ENCODE assay signal across 27 mouse cellular contexts in the genomic region with DNA sequence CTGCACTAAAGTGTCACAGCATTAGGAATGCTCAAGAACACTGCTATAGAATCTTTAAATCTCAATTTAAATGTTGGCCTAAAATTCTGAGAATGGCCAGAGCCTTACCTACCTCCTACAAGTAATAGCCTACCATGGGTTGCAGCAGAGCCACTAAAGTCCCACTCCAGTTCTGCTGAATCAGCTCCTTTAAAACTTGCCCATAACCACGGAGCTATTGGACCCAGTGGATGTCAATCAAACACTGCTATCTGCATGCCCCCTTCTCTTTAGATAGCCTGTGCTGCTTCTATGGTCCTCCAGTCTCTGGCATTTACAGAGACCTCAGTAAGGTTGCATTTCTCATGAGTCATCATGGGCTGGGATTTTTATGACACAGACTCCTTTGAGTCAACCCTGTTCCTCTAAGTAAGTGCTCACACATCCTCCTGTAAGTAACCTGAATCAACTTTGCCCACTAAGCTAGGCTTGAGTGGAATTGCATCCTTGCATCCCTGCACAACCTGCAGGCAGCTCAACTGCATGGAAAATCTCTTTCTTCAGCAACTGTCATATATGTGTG. TPM values are rescaled to one million over a fixed set of nuclear protein-coding genes. Genes with fewer than 3 reads are reported as not detected.
DNase-seq lines count a peak whose midpoint lies in the region; ATAC-seq and TF ChIP-seq lines count a peak whose summit lies in the region.
"Had no signal": no experiment of that assay in that cellular context is flagged by ENCODE, and none has a peak within 500 bp of the region (broad histone marks: within the 10 kb centered on the region; RNA-seq: fewer than 3 reads in every experiment).

No protein-coding gene starts in this region.

- 0 out of 2 replicates have a peak, but pooled peaks have one; percentile 43 for ATAC-seq in intestine, embryonic 15.5 days
- no peak for ATAC-seq in intestine, postnatal 0 days
- 0 out of 2 replicates have a peak, but pooled peaks have one; percentile 18 for ATAC-seq in intestine, embryonic 16.5 days
- ATAC-seq: forebrain, embryonic 14.5 days; forebrain, postnatal 0 days; hindbrain, postnatal 0 days; inflammation-experienced regulatory T-cells, adult 6 months; Patski had no signal

- no peak overlapping the region for H3K9ac ChIP-seq in intestine, embryonic 15.5 days
- no peak overlapping the region for H3K9ac ChIP-seq in intestine, postnatal 0 days (ENCODE audit: low read depth, low read length)
- H3K9ac ChIP-seq in ES-E14 (ENCODE audit: insufficient read depth, low read depth, low read length, poor library complexity, severe bottlenecking), result no peak overlapping the region
- H3K9ac ChIP-seq in intestine, embryonic 16.5 days (ENCODE audit: low read depth, low read length), result no peak overlapping the region
- H3K9ac ChIP-seq: forebrain, postnatal 0 days; heart, embryonic 12.5 days; heart, embryonic 15.5 days; hindbrain, embryonic 14.5 days had no signal

- no peaks in the 10 kb centered on the region for H3K36me3 ChIP-seq in intestine, embryonic 15.5 days
- H3K36me3 ChIP-seq in intestine, postnatal 0 days (ENCODE audit: control insufficient read depth, insufficient read depth), result no peaks in the 10 kb centered on the region
- H3K36me3 ChIP-seq in ES-E14 (ENCODE audit: control insufficient read depth, insufficient read depth, low read length, poor library complexity, severe bottlenecking), result no peaks in the 10 kb centered on the region
- H3K36me3 ChIP-seq in intestine, embryonic 16.5 days (ENCODE audit: control insufficient read depth, insufficient read depth, low read length), result no peaks in the 10 kb centered on the region
- H3K36me3 ChIP-seq: heart, embryonic 12.5 days; heart, embryonic 15.5 days had no signal

- no peak overlapping the region for H3K27ac ChIP-seq in intestine, embryonic 15.5 days
- no peak overlapping the region for H3K27ac ChIP-seq in intestine, postnatal 0 days (ENCODE audit: low read depth, low read length)
- H3K27ac ChIP-seq in ES-E14 (ENCODE audit: insufficient read depth, low read depth, low read length, poor library complexity, severe bottlenecking), result no peak overlapping the region
- H3K27ac ChIP-seq in intestine, embryonic 16.5 days (ENCODE audit: low read length), result no peak overlapping the region
- H3K27ac ChIP-seq: gastrocnemius, adult 2 months; heart, embryonic 15.5 days; hindbrain, embryonic 14.5 days; hindbrain, postnatal 0 days had no signal

- WGBS in intestine, embryonic 15.5 days, result 39% methylated on average over 1 of the region's 1 CpGs
- 30% methylated on average over 1 of the region's 1 CpGs for WGBS in intestine, postnatal 0 days
- WGBS in intestine, embryonic 16.5 days, result 50% methylated on average over 1 of the region's 1 CpGs

- no peak overlapping the region for H3K4me3 ChIP-seq in intestine, embryonic 15.5 days (replicated peaks)
- no peak overlapping the region for H3K4me3 ChIP-seq in intestine, postnatal 0 days (ENCODE audit: low read depth, low read length)
- H3K4me3 ChIP-seq in ES-E14 (ENCODE audit: insufficient read depth in 1 of 2, low read depth in 1 of 2, low read length in 2 of 2, poor library complexity in 1 of 2, severe bottlenecking in 1 of 2), result no peak overlapping the region
- H3K4me3 ChIP-seq in intestine, embryonic 16.5 days (ENCODE audit: low read length), result no peak overlapping the region
- H3K4me3 ChIP-seq: gastrocnemius, adult 2 months; heart, embryonic 12.5 days; heart, embryonic 15.5 days had no signal

- H3K27me3 ChIP-seq in intestine, embryonic 15.5 days (replicated peaks), result no peaks in the 10 kb centered on the region
- H3K27me3 ChIP-seq in intestine, postnatal 0 days (replicated peaks; ENCODE audit: control insufficient read depth, insufficient read depth, low read length), result no peaks in the 10 kb centered on the region
- no peaks in the 10 kb centered on the region for H3K27me3 ChIP-seq in intestine, embryonic 16.5 days (replicated peaks; ENCODE audit: control insufficient read depth, insufficient read depth, low read length)
- H3K27me3 ChIP-seq: heart, embryonic 12.5 days; heart, embryonic 15.5 days; Patski had no signal

- TF ChIP-seq CTCF in intestine, postnatal 0 days (IDR thresholded peaks at IDR 0.05; ENCODE audit: low read depth), result no peak

- in situ Hi-C loops in ES-E14 (cut with MboI; ENCODE audit: low sequenced_read_pairs in 2 of 2, unreplicated experiment in 2 of 2), result no loop called here

- no peaks in the 10 kb centered on the region for H3K9me3 ChIP-seq in intestine, embryonic 15.5 days
- H3K9me3 ChIP-seq in intestine, postnatal 0 days (ENCODE audit: control insufficient read depth), result no peaks in the 10 kb centered on the region
- no peaks in the 10 kb centered on the region for H3K9me3 ChIP-seq in ES-E14 (ENCODE audit: control insufficient read depth, insufficient read depth, low read depth, low read length)
- H3K9me3 ChIP-seq in intestine, embryonic 16.5 days (ENCODE audit: control insufficient read depth, low read length), result no peaks in the 10 kb centered on the region
- H3K9me3 ChIP-seq: heart, embryonic 12.5 days; heart, embryonic 15.5 days had no signal

- H3K4me1 ChIP-seq in intestine, embryonic 15.5 days (replicated peaks), result peaks cover 4% of the 10 kb centered on the region; the same call in 1 of the 2 replicates
- H3K4me1 ChIP-seq in intestine, postnatal 0 days (replicated peaks; ENCODE audit: control insufficient read depth, insufficient read depth, low read length), result 0 out of 2 replicates have a peak, but pooled peaks cover 4% of the 10 kb centered on the region
- no peaks in the 10 kb centered on the region for H3K4me1 ChIP-seq in ES-E14 (ENCODE audit: control insufficient read depth in 2 of 2, insufficient read depth in 2 of 2, low read length in 2 of 2, poor library complexity in 1 of 2)
- peaks cover 5% of the 10 kb centered on the region for H3K4me1 ChIP-seq in intestine, embryonic 16.5 days (ENCODE audit: control insufficient read depth, insufficient read depth, low read length)
- H3K4me1 ChIP-seq: heart, embryonic 12.5 days; heart, embryonic 15.5 days had no signal

- no peak overlapping the region for H3K4me2 ChIP-seq in intestine, embryonic 15.5 days (replicated peaks)
- no peak overlapping the region for H3K4me2 ChIP-seq in intestine, postnatal 0 days (replicated peaks; ENCODE audit: low read depth)
- no peak overlapping the region for H3K4me2 ChIP-seq in intestine, embryonic 16.5 days (ENCODE audit: low read depth, low read length)
- H3K4me2 ChIP-seq: heart, embryonic 12.5 days; heart, embryonic 15.5 days; hindbrain, embryonic 14.5 days had no signal

- intact Hi-C loops in gastrocnemius, postnatal 36 days (cut with DNase I), result no loop called here

- DNase-seq in ES-E14 (ENCODE audit: low read depth, low spot score) (no peak), liver (no peak)
- DNase-seq in spleen, postnatal 4 days (ENCODE audit: low spot score in 2 of 2), result no peak
- no peak for DNase-seq in gastrocnemius, postnatal 36 days
- DNase-seq: adrenal gland, adult 8-10 months; adrenal gland, postnatal 25 days; cerebellum, adult 11-12 months; cerebellum, adult 9-10 months; cerebellum, postnatal 14 days; forebrain, postnatal 0 days; gastrocnemius, adult 2 months; gastrocnemius, postnatal 14 days; heart, adult 18-20 months; heart, postnatal 10 days; heart, postnatal 4 days; kidney, adult 18-20 months had no signal

TF ChIP-seq in ES-E14, 5 proteins besides CTCF, POLR2A, EP300 and RAD21:
- TF ChIP-seq ZNF384 (IDR thresholded peaks at IDR 0.05; ENCODE audit: low read depth, low read length) (no peak), MAFK (IDR thresholded peaks at IDR 0.05; ENCODE audit: insufficient read depth, low read depth, low read length) (peak; percentile 79)
TF ChIP-seq in ES-E14: peak in this region for 1.

RNA-seq across cellular contexts. Expression of a gene that starts 16.8 kb away (rescaled TPM):
- polyA plus RNA-seq in intestine, embryonic 15.5 days (2015; fragmentation: Nextera tagmentation; extraction: Ambion mirVana), result 10.8 and 11.6 TPM in 2 replicates
- polyA plus RNA-seq in intestine, postnatal 0 days (2015; fragmentation: Nextera tagmentation; extraction: Ambion mirVana), result 5.0 and 7.0 TPM in 2 replicates
- total RNA-seq in ES-E14 (2012; rRNA removed), result 18.6 and 22.2 TPM in 2 replicates
- polyA plus RNA-seq in intestine, embryonic 16.5 days (2015; fragmentation: Nextera tagmentation; extraction: Ambion mirVana), result 9.5 and 12.4 TPM in 2 replicates
- total RNA-seq in gastrocnemius, postnatal 36 days (2021), result 10 to 100 TPM; 11.6 to 13.4 TPM
- total RNA-seq: MEL had no signal
- polyA plus RNA-seq: inflammation-experienced regulatory T-cells, adult 6 months had no signal
